Mouse (Mus musculus) neural tube, embryonic 14.5 days (tissue): ENCODE results near the gene Hibadh. TPM values are rescaled to one million over a fixed set of nuclear protein-coding genes. Genes with fewer than 3 reads are reported as not detected.
A peak's percentile ranks its signal among the peaks of the same experiment; 100 is the strongest.

Experiments
- ATAC-seq: fragments of 200-750 bp; cut with Nextera tagmentation; 2 replicates; pipeline ENCODE4 v1.8.0; 2017; ENCODE audit warnings: low read depth, mild to moderate bottlenecking, moderate TSS enrichment, moderate library complexity
- H3K27ac ChIP-seq: fragments of 300-500 bp; sonication (generic); 2 replicates; pipeline ENCODE4 v1.5.1; 2014; ENCODE audit warnings: low read depth, mild to moderate bottlenecking, control low read depth, low read length, moderate library complexity, mixed read lengths
- H3K27me3 ChIP-seq: fragments of 300-500 bp; sonication (generic); 2 replicates; pipeline ENCODE4 v1.6.1; 2014; ENCODE audit warnings: low read length; ENCODE audit not compliant: control insufficient read depth, insufficient read depth
- H3K36me3 ChIP-seq: fragments of 300-500 bp; sonication (generic); 2 replicates; pipeline ENCODE4 v1.6.1; 2014; ENCODE audit warnings: low read length, mixed read lengths; ENCODE audit not compliant: control insufficient read depth, insufficient read depth
- H3K4me1 ChIP-seq: fragments of 300-500 bp; sonication (generic); 2 replicates; pipeline ENCODE4 v1.6.1; 2014; ENCODE audit warnings: low read length; ENCODE audit not compliant: control insufficient read depth, insufficient read depth
- H3K4me2 ChIP-seq: fragments of 300-500 bp; sonication (generic); 2 replicates; pipeline ENCODE4 v1.6.1; 2014; ENCODE audit warnings: mild to moderate bottlenecking, low read depth, low read length, control low read depth
- H3K4me3 ChIP-seq: fragments of 300-500 bp; sonication (generic); 2 replicates; pipeline ENCODE4 v1.5.1; 2014; ENCODE audit warnings: low read depth, low read length, control low read depth, mixed read lengths
- H3K9ac ChIP-seq: fragments of 300-500 bp; sonication (generic); replicated peaks from 2 replicates; pipeline ENCODE4 v1.6.1; 2014; ENCODE audit warnings: low read depth, mild to moderate bottlenecking, control low read depth, low read length, mixed read lengths
- H3K9me3 ChIP-seq: fragments of 300-500 bp; sonication (generic); 2 replicates; pipeline ENCODE4 v1.6.1; 2016; ENCODE audit warnings: low read length; ENCODE audit not compliant: control insufficient read depth
- WGBS: fragments of 180-500 bp; shearing (Covaris S2); extraction: QIAGEN DNeasy Blood & Tissue Kit; methylation state at CpG from one replicate; pipeline ENCODE4 v1.1.7; 2014; 5-methylcytosine and 5-hydroxymethylcytosine counted together
- polyA plus RNA-seq: library from polyadenylated mRNA; unstranded; fragments of >200 nt; fragmentation: Nextera tagmentation; extraction: Ambion mirVana; gene quantifications from 2 replicates; pipeline ENCODE4 v1.2.1, GENCODE M21; 2014

Hibadh gene
- polyA plus RNA-seq, 1 experiment from 2014 or later: 44.6 TPM

GRCm38 (mm10) chr6:52642152-52642551 is 2.0 kb upstream of the Hibadh start:
- 3% methylated on average over 7 of the region's 7 CpGs for WGBS
- H3K4me2 ChIP-seq: peak overlapping the region; percentile 3; the same call in 1 of the 2 replicates

DNA sequence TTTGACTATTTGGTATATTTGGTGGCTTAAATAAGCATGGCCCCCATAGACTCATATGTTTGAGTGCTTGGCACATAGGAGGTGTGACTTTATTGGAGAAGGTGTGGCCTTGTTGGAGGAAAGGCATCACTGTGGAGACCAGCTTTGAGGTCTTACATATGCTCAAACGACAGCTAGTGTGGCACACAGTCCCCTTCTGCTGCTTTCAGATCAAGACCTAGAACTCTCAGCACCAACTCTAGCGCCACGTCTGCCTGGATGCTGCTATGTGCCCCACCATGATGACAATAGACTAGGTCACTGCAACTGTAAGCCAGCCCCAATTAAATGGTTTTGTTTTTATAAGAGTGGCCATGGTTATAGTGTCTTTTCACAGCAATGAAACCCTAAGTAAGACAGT is 887 bp upstream of the Hibadh start:
- H3K9ac ChIP-seq: no peak overlapping the region
- no peak overlapping the region for H3K4me3 ChIP-seq
- no peaks in the 10 kb centered on the region for H3K9me3 ChIP-seq
- no peak overlapping the region for H3K4me2 ChIP-seq
- no peaks in the 10 kb centered on the region for H3K36me3 ChIP-seq
- no peak for ATAC-seq
- peaks cover 11% of the 10 kb centered on the region for H3K4me1 ChIP-seq
- WGBS: 54% methylated on average over 3 of the region's 3 CpGs
- H3K27me3 ChIP-seq: no peaks in the 10 kb centered on the region
- H3K27ac ChIP-seq: no peak overlapping the region

More at GRCm38 (mm10) chr6:52642152-52642551, 2.0 kb upstream of the Hibadh start:
- no peaks in the 10 kb centered on the region for H3K9me3 ChIP-seq
- no peaks in the 10 kb centered on the region for H3K27me3 ChIP-seq
- H3K4me1 ChIP-seq: peaks cover 11% of the 10 kb centered on the region
- H3K9ac ChIP-seq: no peak overlapping the region
- H3K27ac ChIP-seq: no peak overlapping the region
- H3K4me3 ChIP-seq: no peak overlapping the region
- no peaks in the 10 kb centered on the region for H3K36me3 ChIP-seq
- no peak for ATAC-seq

DNA sequence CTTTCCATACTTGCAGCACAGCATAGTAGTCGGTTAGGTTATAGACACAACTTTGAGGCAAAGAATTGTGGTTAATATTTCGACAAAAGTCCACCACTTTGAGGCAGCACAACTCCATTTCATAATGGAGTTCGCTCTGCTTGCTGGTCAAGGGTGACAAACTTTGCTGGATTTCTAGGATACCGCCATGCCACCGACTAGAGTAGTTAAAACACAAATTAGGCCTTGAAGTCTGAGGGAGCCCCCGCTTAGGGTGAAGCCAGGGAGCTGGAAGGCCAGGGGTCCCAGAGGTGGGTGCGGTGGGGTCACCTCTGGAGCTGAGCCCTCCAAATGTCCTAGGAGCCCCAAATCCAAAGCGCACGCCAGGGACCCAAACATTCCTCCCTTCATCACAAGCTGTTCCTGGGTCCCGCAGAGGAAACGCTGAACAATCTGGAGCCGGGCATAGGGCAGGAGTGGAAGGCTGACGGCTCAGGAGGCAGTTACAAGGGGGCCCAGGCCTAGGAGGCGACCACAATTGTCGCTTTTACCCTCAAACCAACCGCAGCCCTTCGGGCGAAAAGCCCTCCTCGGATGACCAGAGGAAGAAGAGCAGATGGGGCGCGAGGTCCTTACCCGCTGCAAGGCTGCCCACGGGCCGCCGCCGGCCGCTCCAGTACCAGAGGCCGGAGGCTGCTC is 504 bp downstream of the Hibadh start:
- H3K4me3 ChIP-seq: peak overlapping the region; percentile 75
- peak overlapping the region; percentile 74 for H3K27ac ChIP-seq
- peak; percentile 47; the same call in 1 of the 2 replicates for ATAC-seq
- no peaks in the 10 kb centered on the region for H3K27me3 ChIP-seq
- WGBS: 2% methylated on average over 28 of the region's 28 CpGs
- no peaks in the 10 kb centered on the region for H3K36me3 ChIP-seq
- no peaks in the 10 kb centered on the region for H3K9me3 ChIP-seq
- peak overlapping the region; percentile 80 for H3K9ac ChIP-seq
- H3K4me2 ChIP-seq: peak overlapping the region; percentile 81
- peaks cover 11% of the 10 kb centered on the region for H3K4me1 ChIP-seq

GRCm38 (mm10) chr6:52638471-52639185 is 1.6 kb downstream of the Hibadh start:
- H3K9me3 ChIP-seq: no peaks in the 10 kb centered on the region
- no peaks in the 10 kb centered on the region for H3K27me3 ChIP-seq
- no peak overlapping the region for H3K27ac ChIP-seq
- H3K9ac ChIP-seq: no peak overlapping the region
- 92% methylated on average over 1 of the region's 1 CpGs for WGBS
- peaks cover 11% of the 10 kb centered on the region for H3K4me1 ChIP-seq
- no peak overlapping the region for H3K4me3 ChIP-seq
- no peaks in the 10 kb centered on the region for H3K36me3 ChIP-seq
- peak overlapping the region; percentile 81; the same call in 1 of the 2 replicates for H3K4me2 ChIP-seq
- no peak for ATAC-seq

- no peak for ATAC-seq
- Histone ChIP-seq H3K27ac (no peak overlapping the region), H3K9ac (no peak overlapping the region), H3K4me3 (no peak overlapping the region), H3K9me3 (no peaks in the 10 kb centered on the region), H3K4me1 (peaks cover 11% of the 10 kb centered on the region), H3K27me3 (no peaks in the 10 kb centered on the region), H3K4me2 (no peak overlapping the region), H3K36me3 (no peaks in the 10 kb centered on the region)
- 89% methylated on average over 4 of the region's 4 CpGs for WGBS
Observed at GRCm38 (mm10) chr6:52637337-52637736, 2.9 kb downstream of the Hibadh start.

GRCm38 (mm10) chr6:52635395-52635794 is 4.8 kb downstream of the Hibadh start:
- Histone ChIP-seq H3K9me3 (no peaks in the 10 kb centered on the region), H3K4me3 (no peak overlapping the region), H3K27me3 (no peaks in the 10 kb centered on the region), H3K4me2 (no peak overlapping the region), H3K9ac (no peak overlapping the region), H3K27ac (no peak overlapping the region), H3K4me1 (peaks cover 6% of the 10 kb centered on the region; the same call in 1 of the 2 replicates), H3K36me3 (no peaks in the 10 kb centered on the region)
- ATAC-seq: no peak
- WGBS: 90% methylated on average over 2 of the region's 2 CpGs

DNA sequence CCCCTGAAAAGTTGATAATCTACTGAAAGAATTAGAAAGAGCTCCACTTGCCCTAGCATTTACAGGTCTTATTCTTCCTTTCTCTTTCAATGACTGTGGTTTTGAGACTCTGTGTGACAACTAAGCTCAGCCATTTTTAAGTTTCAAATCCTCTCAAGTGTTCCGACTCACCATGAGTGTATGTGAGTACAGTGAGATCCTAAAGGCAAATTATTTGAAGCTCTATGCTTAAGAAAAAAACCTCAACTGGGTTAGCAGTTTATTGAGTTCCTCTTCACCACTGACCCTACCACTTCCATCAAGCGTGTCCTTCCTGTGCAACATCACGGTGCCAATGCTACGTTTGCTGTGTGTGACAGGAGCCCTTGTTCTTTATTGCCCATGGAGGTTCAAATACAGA is 9.6 kb downstream of the Hibadh start:
- WGBS: 87% methylated on average over 4 of the region's 4 CpGs
- H3K27ac ChIP-seq: no peak overlapping the region
- H3K4me2 ChIP-seq: no peak overlapping the region
- H3K4me3 ChIP-seq: no peak overlapping the region
- ATAC-seq: no peak
- H3K9ac ChIP-seq: no peak overlapping the region
- H3K36me3 ChIP-seq: no peaks in the 10 kb centered on the region
- H3K9me3 ChIP-seq: no peaks in the 10 kb centered on the region
- no peaks in the 10 kb centered on the region for H3K27me3 ChIP-seq
- no peaks in the 10 kb centered on the region for H3K4me1 ChIP-seq

DNA sequence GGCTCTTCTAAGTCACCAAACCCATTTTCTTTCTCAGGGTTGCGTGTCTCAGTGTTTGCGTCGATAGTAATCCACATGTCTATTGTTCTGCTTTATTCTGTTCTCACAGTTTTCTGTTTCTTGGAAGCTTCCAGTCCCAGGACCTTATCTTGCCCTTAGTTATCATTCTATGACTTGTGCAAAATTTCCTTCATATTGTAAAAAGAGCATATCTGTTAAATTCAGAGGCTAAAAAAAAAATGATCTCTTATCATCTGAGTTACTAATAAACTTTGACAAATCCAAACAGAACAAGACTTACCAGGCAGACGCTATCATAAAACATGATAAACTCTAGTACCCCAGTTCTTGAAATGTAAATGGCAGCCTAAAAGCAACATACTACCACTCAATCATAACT is 11.0 kb downstream of the Hibadh start:
- H3K9me3 ChIP-seq: no peaks in the 10 kb centered on the region
- no peaks in the 10 kb centered on the region for H3K4me1 ChIP-seq
- H3K4me3 ChIP-seq: no peak overlapping the region
- H3K9ac ChIP-seq: no peak overlapping the region
- 96% methylated on average over 4 of the region's 4 CpGs for WGBS
- H3K27ac ChIP-seq: no peak overlapping the region
- ATAC-seq: no peak
- no peaks in the 10 kb centered on the region for H3K27me3 ChIP-seq
- H3K36me3 ChIP-seq: no peaks in the 10 kb centered on the region
- no peak overlapping the region for H3K4me2 ChIP-seq

GRCm38 (mm10) chr6:52626735-52627134 is 13.5 kb downstream of the Hibadh start:
- no peak overlapping the region for H3K4me3 ChIP-seq
- H3K27me3 ChIP-seq: no peaks in the 10 kb centered on the region
- H3K4me2 ChIP-seq: no peak overlapping the region
- WGBS: 93% methylated on average over 4 of the region's 4 CpGs
- H3K27ac ChIP-seq: no peak overlapping the region
- H3K9ac ChIP-seq: no peak overlapping the region
- H3K36me3 ChIP-seq: no peaks in the 10 kb centered on the region
- H3K4me1 ChIP-seq: no peaks in the 10 kb centered on the region
- ATAC-seq: no peak
- H3K9me3 ChIP-seq: no peaks in the 10 kb centered on the region
